Mouse (Mus musculus): ENCODE results near the gene Ndufs7. TPM values are rescaled to one million over a fixed set of nuclear protein-coding genes. Genes with fewer than 3 reads are reported as not detected.

Gene Ndufs7
- total RNA-seq, 4 experiments from 2014 or later: 949 to 1,112 (median 1,023) TPM

- no peak for DNase-seq (ENCODE audit: low spot score)
Measured at GRCm38 (mm10) chr10:80262169-80262568, 13.2 kb downstream of the Ndufs7 start.

GRCm38 (mm10) chr10:80262776-80263365 is 13.9 kb downstream of the Ndufs7 start:
- no peak for DNase-seq (ENCODE audit: low spot score)

- DNase-seq (ENCODE audit: low spot score): peak; percentile 98
Measured at GRCm38 (mm10) chr10:80264341-80265148, 15.6 kb downstream of the Ndufs7 start.

- DNase-seq (ENCODE audit: low spot score): no peak
Measured at GRCm38 (mm10) chr10:80265149-80265486, 16.2 kb downstream of the Ndufs7 start.

GRCm38 (mm10) chr10:80270099-80270498 is 21.2 kb downstream of the Ndufs7 start:
- DNase-seq (ENCODE audit: low spot score): no peak

- DNase-seq (ENCODE audit: low spot score): no peak
Measured at GRCm38 (mm10) chr10:80270734-80271181, 21.8 kb downstream of the Ndufs7 start.

- no peak for DNase-seq (ENCODE audit: low spot score)
Measured at GRCm38 (mm10) chr10:80271186-80271843, 22.4 kb downstream of the Ndufs7 start.

- DNase-seq (ENCODE audit: low spot score): no peak
Measured at GRCm38 (mm10) chr10:80271870-80272585, 23.1 kb downstream of the Ndufs7 start.

GRCm38 (mm10) chr10:80273847-80274246 is 24.9 kb downstream of the Ndufs7 start:
- no peak for DNase-seq (ENCODE audit: low spot score)

GRCm38 (mm10) chr10:80276238-80276637 is 27.3 kb downstream of the Ndufs7 start:
- DNase-seq (ENCODE audit: low spot score): no peak

GRCm38 (mm10) chr10:80278390-80278789 is 29.5 kb downstream of the Ndufs7 start:
- DNase-seq (ENCODE audit: low spot score): no peak

GRCm38 (mm10) chr10:80279273-80279672 is 30.4 kb downstream of the Ndufs7 start:
- DNase-seq (ENCODE audit: low spot score): no peak

GRCm38 (mm10) chr10:80281304-80281703 is 32.4 kb downstream of the Ndufs7 start:
- peak; percentile 64 for DNase-seq (ENCODE audit: low spot score)

- DNase-seq (ENCODE audit: low spot score): no peak
Measured at GRCm38 (mm10) chr10:80281921-80282371, 33.0 kb downstream of the Ndufs7 start.

GRCm38 (mm10) chr10:80282481-80283441 is 33.8 kb downstream of the Ndufs7 start:
- DNase-seq (ENCODE audit: low spot score): no peak

GRCm38 (mm10) chr10:80285222-80286070 is 36.5 kb downstream of the Ndufs7 start:
- no peak for DNase-seq (ENCODE audit: low spot score)

- no peak for DNase-seq (ENCODE audit: low spot score)
Measured at GRCm38 (mm10) chr10:80288097-80288496, 39.2 kb downstream of the Ndufs7 start.

- no peak for DNase-seq (ENCODE audit: low spot score)
Measured at GRCm38 (mm10) chr10:80288657-80289056, 39.7 kb downstream of the Ndufs7 start.

GRCm38 (mm10) chr10:80292251-80293146 is 43.6 kb downstream of the Ndufs7 start, which contains the start of gene Rps15:
Rps15 (plus strand) TSS chr10:80292453.
- peak; percentile 91 for DNase-seq (ENCODE audit: low spot score)

All from heart, adult 8-10 months (tissue).